Mouse (Mus musculus): ENCODE results near the gene Gm128. TPM values are rescaled to one million over a fixed set of nuclear protein-coding genes. Genes with fewer than 3 reads are reported as not detected.

The Gm128 gene
- polyA plus RNA-seq, 1 experiment from 2014 or later = 0.16 TPM

- Histone ChIP-seq H3K4me1 (replicated peaks; ENCODE audit: control insufficient read depth, insufficient read depth, low read length) (peaks cover 14% of the 10 kb centered on the region), H3K4me2 (replicated peaks) (no peak overlapping the region), H3K27ac (no peak overlapping the region), H3K4me3 (replicated peaks; ENCODE audit: low read length) (no peak overlapping the region), H3K9ac (no peak overlapping the region), H3K27me3 (ENCODE audit: control insufficient read depth, insufficient read depth, low read length) (no peaks in the 10 kb centered on the region), H3K9me3 (ENCODE audit: control insufficient read depth, low read length) (no peaks in the 10 kb centered on the region), H3K36me3 (replicated peaks; ENCODE audit: control insufficient read depth, insufficient read depth) (peaks cover 76% of the 10 kb centered on the region)
- DNase-seq (ENCODE audit: low spot score) (no peak), ATAC-seq (ENCODE audit: low FRiP score) (no peak)
- 77% methylated on average over 23 of the region's 23 CpGs for WGBS
Observed at GRCm38 (mm10) chr3:95235386-95236301, 5.8 kb downstream of the Gm128 start.

DNA sequence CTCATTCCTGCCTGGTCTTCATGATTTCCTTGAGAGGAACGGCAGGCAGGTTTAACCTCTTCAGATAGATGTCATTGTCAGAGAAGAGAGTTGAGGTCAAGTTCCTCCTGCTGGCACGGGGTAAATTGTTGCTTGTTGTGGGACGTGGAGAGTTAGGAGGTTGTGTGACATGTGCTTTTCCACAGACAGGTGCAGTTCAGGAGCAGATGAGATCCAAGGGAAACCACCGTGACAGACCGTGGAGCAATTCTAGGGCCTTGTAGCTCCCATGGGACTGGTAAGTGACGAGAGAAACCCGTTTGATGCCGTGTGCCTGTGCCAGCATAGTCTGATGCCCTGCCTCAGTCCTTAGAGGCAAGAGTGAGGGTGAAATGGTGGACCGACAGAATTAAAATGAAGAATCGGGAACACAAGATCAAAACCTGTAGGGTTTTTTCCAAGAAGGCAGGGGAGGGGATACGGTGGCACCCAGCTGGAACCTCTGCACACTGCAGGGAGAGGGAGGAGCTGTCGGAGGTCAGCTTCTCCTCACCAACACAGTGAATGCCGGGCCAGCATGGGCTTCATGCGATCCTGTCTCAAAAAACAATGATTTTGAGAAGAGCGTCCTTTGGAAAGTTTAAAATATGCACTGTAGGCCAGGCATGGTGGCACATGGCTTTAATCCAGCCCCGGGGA, 8.0 kb downstream of the Gm128 start:
- 74% methylated on average over 16 of the region's 16 CpGs for WGBS
- no peak overlapping the region for H3K4me3 ChIP-seq (replicated peaks; ENCODE audit: low read length)
- peaks cover 70% of the 10 kb centered on the region for H3K36me3 ChIP-seq (replicated peaks; ENCODE audit: control insufficient read depth, insufficient read depth)
- H3K27ac ChIP-seq = no peak overlapping the region
- H3K9ac ChIP-seq = no peak overlapping the region
- H3K27me3 ChIP-seq (ENCODE audit: control insufficient read depth, insufficient read depth, low read length) = no peaks in the 10 kb centered on the region
- peaks cover 22% of the 10 kb centered on the region for H3K4me1 ChIP-seq (replicated peaks; ENCODE audit: control insufficient read depth, insufficient read depth, low read length)
- DNase-seq (ENCODE audit: low spot score) = no peak
- no peak overlapping the region for H3K4me2 ChIP-seq (replicated peaks)
- H3K9me3 ChIP-seq (ENCODE audit: control insufficient read depth, low read length) = no peaks in the 10 kb centered on the region
- no peak for ATAC-seq (ENCODE audit: low FRiP score)

GRCm38 (mm10) chr3:95232771-95233170, 8.6 kb downstream of the Gm128 start:
- peaks cover 64% of the 10 kb centered on the region for H3K36me3 ChIP-seq (replicated peaks; ENCODE audit: control insufficient read depth, insufficient read depth)
- peaks cover 22% of the 10 kb centered on the region for H3K4me1 ChIP-seq (replicated peaks; ENCODE audit: control insufficient read depth, insufficient read depth, low read length)
- no peak overlapping the region for H3K9ac ChIP-seq
- H3K9me3 ChIP-seq (ENCODE audit: control insufficient read depth, low read length) = no peaks in the 10 kb centered on the region
- no peak for ATAC-seq (ENCODE audit: low FRiP score)
- no peaks in the 10 kb centered on the region for H3K27me3 ChIP-seq (ENCODE audit: control insufficient read depth, insufficient read depth, low read length)
- 91% methylated on average over 7 of the region's 7 CpGs for WGBS
- no peak overlapping the region for H3K27ac ChIP-seq
- DNase-seq (ENCODE audit: low spot score) = no peak
- H3K4me2 ChIP-seq (replicated peaks) = no peak overlapping the region
- no peak overlapping the region for H3K4me3 ChIP-seq (replicated peaks; ENCODE audit: low read length)

DNA sequence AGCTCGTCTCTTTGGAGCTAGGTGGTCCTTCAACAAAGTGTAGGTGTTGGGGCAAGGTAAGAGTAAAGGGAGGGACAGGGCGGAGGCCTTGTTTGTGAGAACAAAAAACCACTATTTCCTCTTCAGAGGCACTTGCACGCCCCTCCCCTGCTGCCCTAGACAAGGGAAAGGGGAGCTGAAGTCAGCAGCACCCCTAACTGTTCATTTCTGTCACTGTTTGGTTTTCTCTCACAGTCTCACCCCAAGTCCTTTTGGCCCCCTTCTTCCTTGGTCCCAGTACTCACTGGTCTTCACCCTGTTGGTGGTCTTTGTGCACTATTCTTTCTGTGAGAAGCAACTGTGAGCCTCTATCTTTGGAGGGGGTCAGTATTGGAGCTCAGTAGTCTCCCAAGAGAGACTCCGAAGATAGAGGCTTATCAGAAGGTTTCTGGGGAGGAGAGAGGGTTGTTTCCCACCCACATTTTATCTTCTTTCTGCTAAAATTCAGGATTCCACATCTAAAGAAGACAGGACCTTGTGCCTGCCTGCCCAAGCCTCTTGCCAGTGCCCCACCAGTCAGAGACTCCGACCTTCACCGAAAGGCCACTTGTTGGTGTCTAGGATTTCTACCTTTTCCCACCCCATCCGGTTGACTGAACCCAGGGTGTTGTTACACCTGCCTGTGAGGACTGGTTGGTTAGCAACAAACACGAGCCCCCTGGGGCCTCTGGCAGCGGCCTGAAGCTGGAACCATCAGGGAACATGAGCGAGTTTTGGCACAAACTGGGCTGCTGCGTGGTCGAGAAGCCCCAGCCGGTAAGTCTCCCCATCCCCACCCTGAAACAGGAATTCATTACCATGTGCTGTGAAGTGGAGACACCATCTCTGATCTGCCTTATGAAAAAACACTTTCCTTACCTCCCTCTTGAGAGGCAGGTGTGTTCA, 9.8 kb downstream of the Gm128 start, which contains the start of gene Mllt11:
Mllt11 (minus strand) TSS at position 874 of the 924 bp plus-strand sequence.
- Histone ChIP-seq H3K4me1 (replicated peaks; ENCODE audit: control insufficient read depth, insufficient read depth, low read length) (peaks cover 27% of the 10 kb centered on the region), H3K9me3 (ENCODE audit: control insufficient read depth, low read length) (no peaks in the 10 kb centered on the region), H3K27ac (peak within 1 kb of the TSS; percentile 98), H3K4me2 (replicated peaks) (peak within 1 kb of the TSS; percentile 70), H3K4me3 (replicated peaks; ENCODE audit: low read length) (peak within 1 kb of the TSS; percentile 67), H3K27me3 (ENCODE audit: control insufficient read depth, insufficient read depth, low read length) (no peaks in the 10 kb centered on the region), H3K9ac (peak within 1 kb of the TSS; percentile 86), H3K36me3 (replicated peaks; ENCODE audit: control insufficient read depth, insufficient read depth) (peaks cover 52% of the 10 kb centered on the region)
- 72% methylated on average over 13 of the region's 13 CpGs for WGBS
- DNase-seq (ENCODE audit: low spot score) = no peak
- no peak for ATAC-seq (ENCODE audit: low FRiP score)

DNA sequence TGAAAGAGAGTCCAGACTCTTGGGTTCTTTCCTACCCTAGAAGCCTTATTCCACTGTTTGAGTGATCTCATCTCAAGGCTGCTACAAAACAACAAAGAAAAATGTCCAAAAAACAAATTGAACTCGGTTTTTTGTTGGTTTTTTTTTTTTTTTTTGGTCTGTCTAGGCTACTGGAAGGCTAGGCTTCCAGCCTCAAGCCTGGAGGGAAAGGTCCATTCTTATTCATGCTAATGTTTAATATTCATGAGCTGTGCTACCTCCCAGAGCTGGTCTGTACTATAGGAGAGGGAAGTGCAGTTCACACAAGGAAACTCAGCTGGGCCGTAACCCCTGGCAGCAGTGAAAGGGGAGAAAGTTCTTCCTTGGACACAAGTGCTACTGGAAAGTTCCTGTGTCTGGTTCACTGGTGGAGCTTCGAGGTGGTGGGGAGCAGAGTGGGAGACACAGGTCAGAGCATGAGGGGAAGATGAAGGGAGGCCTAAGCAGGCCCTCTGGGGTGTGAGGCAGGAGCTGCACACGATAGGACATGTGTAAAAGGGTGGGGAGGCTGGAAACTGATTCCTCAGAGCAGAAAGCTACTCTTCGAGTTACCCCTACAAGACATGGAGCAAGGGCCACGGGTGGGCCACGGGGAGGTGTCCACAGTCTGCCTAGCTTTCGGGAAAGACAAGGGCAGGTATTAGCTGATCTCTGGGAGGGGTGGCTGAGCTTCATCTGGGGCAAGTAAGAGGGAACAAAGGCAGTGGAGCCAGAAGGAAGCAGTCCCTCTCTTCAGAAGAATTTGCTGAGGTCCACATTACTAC, 10.7 kb downstream of the Gm128 start:
- peaks cover 36% of the 10 kb centered on the region for H3K4me1 ChIP-seq (replicated peaks; ENCODE audit: control insufficient read depth, insufficient read depth, low read length)
- peak overlapping the region; percentile 86 for H3K9ac ChIP-seq
- H3K27ac ChIP-seq = peak overlapping the region; percentile 98
- ATAC-seq (ENCODE audit: low FRiP score) (peak; percentile 29; the same call in 1 of the 2 replicates), DNase-seq (ENCODE audit: low spot score) (peak; percentile 32)
- peak overlapping the region; percentile 67 for H3K4me3 ChIP-seq (replicated peaks; ENCODE audit: low read length)
- H3K9me3 ChIP-seq (ENCODE audit: control insufficient read depth, low read length) = no peaks in the 10 kb centered on the region
- WGBS = 34% methylated on average over 8 of the region's 8 CpGs
- H3K36me3 ChIP-seq (replicated peaks; ENCODE audit: control insufficient read depth, insufficient read depth) = peaks cover 48% of the 10 kb centered on the region
- no peaks in the 10 kb centered on the region for H3K27me3 ChIP-seq (ENCODE audit: control insufficient read depth, insufficient read depth, low read length)
- peak overlapping the region; percentile 70 for H3K4me2 ChIP-seq (replicated peaks)

DNA sequence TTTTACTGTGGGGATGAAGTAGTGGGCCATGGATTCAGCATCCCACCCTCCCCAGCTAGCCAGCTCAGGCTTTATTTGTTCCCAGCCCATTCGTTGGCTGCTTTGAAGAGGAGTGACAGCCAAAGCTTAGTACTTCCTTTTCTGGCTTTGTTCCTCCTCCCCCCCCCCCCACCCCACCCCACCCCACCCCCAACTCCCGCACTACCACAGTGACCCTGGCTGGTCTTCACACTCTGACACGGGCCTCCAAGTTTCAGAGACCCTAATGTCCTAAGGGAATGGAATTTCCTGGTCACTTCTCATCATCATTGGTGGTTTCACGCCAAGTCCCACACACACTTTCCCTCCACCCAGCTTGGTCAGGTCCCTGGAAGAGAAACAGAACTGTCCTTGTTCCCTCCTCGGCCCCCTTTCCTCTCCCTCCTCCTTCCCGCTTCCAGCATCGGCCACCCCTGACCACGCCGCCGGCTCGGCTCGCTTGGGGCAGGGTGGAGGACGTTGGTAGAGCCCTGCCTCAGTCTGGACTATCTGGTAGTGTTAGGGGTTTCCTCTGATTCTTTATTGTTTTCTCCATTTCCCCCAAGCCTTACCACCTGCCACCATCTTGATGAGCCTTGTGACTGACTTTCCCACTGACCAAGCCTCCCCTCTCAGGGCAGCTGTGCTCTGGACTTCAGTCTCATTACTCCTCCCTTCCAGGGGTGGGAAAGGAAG, 11.5 kb downstream of the Gm128 start:
- peak overlapping the region; percentile 70 for H3K4me2 ChIP-seq (replicated peaks)
- ATAC-seq (ENCODE audit: low FRiP score) (no peak), DNase-seq (ENCODE audit: low spot score) (peak; percentile 31)
- 0% methylated on average over 13 of the region's 13 CpGs for WGBS
- peaks cover 48% of the 10 kb centered on the region for H3K36me3 ChIP-seq (replicated peaks; ENCODE audit: control insufficient read depth, insufficient read depth)
- peak overlapping the region; percentile 98 for H3K27ac ChIP-seq
- no peaks in the 10 kb centered on the region for H3K9me3 ChIP-seq (ENCODE audit: control insufficient read depth, low read length)
- H3K27me3 ChIP-seq (ENCODE audit: control insufficient read depth, insufficient read depth, low read length) = no peaks in the 10 kb centered on the region
- H3K4me3 ChIP-seq (replicated peaks; ENCODE audit: low read length) = peak overlapping the region; percentile 67
- H3K4me1 ChIP-seq (replicated peaks; ENCODE audit: control insufficient read depth, insufficient read depth, low read length) = peaks cover 42% of the 10 kb centered on the region
- H3K9ac ChIP-seq = peak overlapping the region; percentile 86

GRCm38 (mm10) chr3:95228894-95229780, 12.3 kb downstream of the Gm128 start:
- Histone ChIP-seq H3K9me3 (ENCODE audit: control insufficient read depth, low read length) (no peaks in the 10 kb centered on the region), H3K27ac (peak overlapping the region; percentile 98), H3K4me2 (replicated peaks) (peak overlapping the region; percentile 70), H3K27me3 (ENCODE audit: control insufficient read depth, insufficient read depth, low read length) (no peaks in the 10 kb centered on the region), H3K36me3 (replicated peaks; ENCODE audit: control insufficient read depth, insufficient read depth) (peaks cover 48% of the 10 kb centered on the region), H3K4me1 (replicated peaks; ENCODE audit: control insufficient read depth, insufficient read depth, low read length) (peaks cover 50% of the 10 kb centered on the region), H3K4me3 (replicated peaks; ENCODE audit: low read length) (peak overlapping the region; percentile 67), H3K9ac (peak overlapping the region; percentile 86)
- no peak; the same call in none of the 2 replicates for ATAC-seq (ENCODE audit: low FRiP score)
- DNase-seq (ENCODE audit: low spot score) = peak; percentile 51
- WGBS = 1% methylated on average over 41 of the region's 43 CpGs

All from hindbrain, embryonic 14.5 days (tissue).